Mouse (Mus musculus) gastrocnemius, postnatal 14 days (tissue): ENCODE measurements around the gene Selenoi. TPM values are rescaled to one million over a fixed set of nuclear protein-coding genes. Genes with fewer than 3 reads are reported as not detected.
"Not testable (repeated sequence)": the region's sequence is repeated elsewhere in the genome, so short reads cannot be mapped to it uniquely, and the experiment has no call there.

Experiments
- DNase-seq: peaks from one replicate; pipeline ENCODE4 v3.0.0; 2021; ENCODE audit warnings: mixed read lengths
- intact Hi-C: fragments of 180-260 bp; cut with DNase I; formaldehyde crosslinking; loops from one replicate; pipeline ENCODE4 v1.15.1; 2025; ENCODE audit warnings: low total_unique reads
- long read RNA-seq, 2 experiments: library from polyadenylated mRNA; stranded (forward); transcript quantifications; one replicate each; pipeline ENCODE4 v2.0.0; 2021
- total RNA-seq, 2 experiments: library from RNA; stranded (reverse); gene quantifications; 2 replicates each; pipeline ENCODE4 v1.2.3; 2021

Gene Selenoi
- 10 to 100 TPM in 1 of 2 experiments, 1 to 10 TPM in 1; 9.0 to 11.2 TPM for total RNA-seq
- long read RNA-seq, experiment 1, full-length matches to known transcripts: 4 of 4 reads
- long read RNA-seq, experiment 1, partial matches to known transcripts: 0 of 4 reads
- long read RNA-seq, experiment 1, other reads (novel, unspliced or antisense): 0 of 4 reads
- long read RNA-seq, experiment 2, full-length matches to known transcripts: 6 of 8 reads
- long read RNA-seq, experiment 2, partial matches to known transcripts: 0 of 8 reads
- long read RNA-seq, experiment 2, other reads (novel, unspliced or antisense): 2 of 8 reads

DNA sequence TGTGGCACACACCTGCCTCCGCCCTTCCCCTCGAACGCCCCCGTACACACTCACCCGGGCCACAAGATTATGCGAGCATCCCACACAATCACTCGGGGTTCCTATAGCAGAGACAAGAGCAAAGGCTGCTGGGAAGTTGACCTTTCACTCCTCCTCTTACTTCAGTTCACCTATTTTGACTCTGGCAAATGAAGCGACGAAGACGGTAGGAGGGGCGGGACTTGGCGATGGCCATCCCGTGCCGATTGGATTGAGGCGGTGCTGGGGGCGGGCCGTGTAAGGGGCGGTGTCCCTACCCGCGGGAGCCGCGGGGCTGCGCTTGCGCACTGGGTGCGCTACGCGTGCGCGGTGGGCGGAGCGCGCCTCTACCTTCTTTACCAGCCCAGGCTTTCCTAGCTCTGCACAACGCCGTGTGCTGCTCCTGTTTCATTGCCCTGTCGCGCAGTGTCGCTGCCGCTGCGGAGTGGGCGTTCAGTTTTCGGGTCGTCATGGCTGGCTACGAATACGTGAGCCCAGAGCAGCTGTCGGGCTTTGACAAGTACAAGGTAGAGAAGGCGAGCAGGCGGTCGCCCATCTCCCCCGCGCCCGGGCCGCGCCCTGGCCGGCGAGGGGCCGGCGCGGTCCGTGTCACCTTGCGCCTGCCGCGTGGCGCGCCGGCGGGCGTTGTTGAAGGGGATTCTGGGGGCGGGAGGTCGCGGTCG is at the start of gene Selenoi:
TSS of gene Selenoi (plus strand) at position 311 of the 701 bp plus-strand sequence.
- intact Hi-C loops: no loop called here
- peak; percentile 99 for DNase-seq

DNA sequence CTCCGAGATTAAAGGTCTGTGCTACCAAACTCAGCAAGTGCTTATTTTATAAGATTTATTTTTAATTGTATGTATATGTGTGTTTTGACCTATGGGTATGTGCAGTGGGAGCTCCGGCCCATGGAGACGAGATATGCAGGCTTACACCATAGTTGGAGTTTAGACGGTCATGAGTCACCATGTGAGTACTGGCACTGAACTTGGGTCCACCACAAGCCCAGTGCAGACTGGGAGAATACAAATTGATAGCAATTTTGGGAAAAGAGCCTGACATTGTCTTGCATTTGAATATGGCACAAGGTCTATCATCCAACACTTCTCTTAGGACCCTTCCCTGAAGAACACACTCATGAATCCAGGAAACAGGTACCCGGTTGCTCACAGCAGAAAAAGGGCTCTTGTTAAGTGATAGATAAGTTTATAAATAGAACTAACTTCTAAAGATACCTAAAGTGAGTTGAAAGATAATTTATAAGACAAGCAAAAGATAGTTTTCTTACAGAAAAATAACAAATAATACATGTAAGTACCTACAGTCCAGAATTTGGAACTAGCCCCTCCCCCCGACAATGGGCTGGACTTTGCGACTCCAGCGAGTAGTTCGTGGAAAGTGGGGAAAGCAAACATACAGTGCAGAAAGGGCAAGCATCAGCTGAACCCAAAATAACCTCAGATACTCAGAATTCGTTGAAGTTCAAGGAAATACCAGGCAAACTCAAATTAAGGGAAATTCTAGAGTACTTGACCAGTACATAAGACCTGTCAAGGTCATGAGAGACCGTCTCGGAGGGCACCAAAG is 44.5 kb upstream of the Selenoi start:
- intact Hi-C loops: no loop called here

DNA sequence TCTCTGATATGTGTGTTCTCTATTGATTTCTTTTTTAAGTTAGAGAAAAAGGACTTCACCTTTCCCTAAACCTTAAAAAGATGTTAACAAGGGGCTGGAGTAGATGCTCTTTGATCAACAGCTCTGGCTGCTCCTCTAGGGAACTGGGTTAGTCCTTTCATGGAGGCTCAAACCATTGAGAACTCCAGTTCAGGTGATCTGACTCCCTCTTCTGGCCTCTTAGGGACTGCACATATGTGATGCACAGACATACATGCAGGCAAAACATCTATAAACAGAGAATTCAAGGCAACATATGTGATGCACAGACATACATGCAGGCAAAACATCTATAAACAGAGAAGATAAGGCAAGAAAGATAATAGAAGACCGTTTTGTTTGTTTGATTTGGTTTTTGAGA is 39.9 kb upstream of the Selenoi start:
- DNase-seq: no peak
- intact Hi-C loops: no loop called here

More for the DNA sequence above, 44.5 kb upstream of the Selenoi start:
- DNase-seq: no peak

DNA sequence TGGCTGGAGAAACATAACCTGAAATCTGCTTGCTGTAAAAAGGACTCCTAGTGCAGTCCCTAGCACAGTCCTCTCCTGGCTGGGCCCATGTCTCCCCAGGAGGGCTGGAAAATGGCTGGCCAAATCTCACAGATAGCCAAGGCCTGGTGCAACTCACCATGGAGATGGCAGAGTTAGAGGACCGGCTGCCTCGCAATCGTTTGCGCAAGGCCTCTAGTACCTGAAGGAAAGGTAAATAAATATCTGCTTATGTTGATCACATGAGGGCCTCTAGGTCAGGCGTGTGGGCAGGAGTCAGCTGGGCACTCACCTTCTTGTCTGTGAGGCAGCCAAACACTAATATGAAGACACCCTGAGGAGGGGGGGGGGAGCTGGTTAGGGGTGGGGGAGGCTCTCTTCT is 37.0 kb upstream of the Selenoi start:
- intact Hi-C loops: no loop called here
- no peak for DNase-seq

DNA sequence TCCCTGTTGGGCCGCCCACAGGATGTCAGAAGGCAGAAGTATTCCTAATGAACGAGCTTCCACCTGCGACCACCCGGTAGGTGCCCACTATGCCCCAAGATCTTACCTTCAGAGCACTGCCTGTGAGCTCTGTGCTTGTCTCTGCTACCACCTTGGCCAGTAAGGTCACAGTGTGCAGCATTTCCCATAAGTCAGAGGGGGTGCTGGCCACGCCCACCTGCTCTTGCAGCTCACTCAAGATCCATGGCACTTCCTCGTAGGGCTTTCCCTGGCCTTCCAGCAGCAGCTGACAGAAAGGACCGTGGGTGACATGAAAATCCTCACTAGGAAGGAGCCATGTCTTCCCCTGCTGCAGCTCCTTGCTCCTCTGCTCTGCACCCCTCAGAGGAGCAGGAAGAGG is 34.1 kb upstream of the Selenoi start:
- intact Hi-C loops: no loop called here
- no peak for DNase-seq

DNA sequence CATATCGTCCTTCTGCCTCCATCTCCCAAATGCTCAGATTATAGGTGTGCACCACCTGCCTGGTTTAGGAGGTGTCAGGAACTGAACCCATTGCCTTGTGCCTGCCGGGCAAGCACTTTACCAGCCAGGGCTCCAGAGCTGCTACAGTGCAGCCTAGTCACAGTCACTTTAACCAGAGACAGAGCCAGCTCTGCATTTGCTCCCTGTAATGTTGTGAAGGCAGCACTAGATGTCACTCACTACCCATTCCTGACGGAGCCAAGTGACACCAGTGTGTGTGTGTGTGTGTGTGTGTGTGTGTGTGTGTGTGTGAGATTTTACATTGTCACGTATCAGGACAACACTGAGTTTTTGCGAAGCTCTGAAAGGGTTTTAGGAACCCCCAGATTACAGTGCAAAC is 30.9 kb upstream of the Selenoi start:
- intact Hi-C loops: no loop called here
- peak; percentile 20 for DNase-seq

DNA sequence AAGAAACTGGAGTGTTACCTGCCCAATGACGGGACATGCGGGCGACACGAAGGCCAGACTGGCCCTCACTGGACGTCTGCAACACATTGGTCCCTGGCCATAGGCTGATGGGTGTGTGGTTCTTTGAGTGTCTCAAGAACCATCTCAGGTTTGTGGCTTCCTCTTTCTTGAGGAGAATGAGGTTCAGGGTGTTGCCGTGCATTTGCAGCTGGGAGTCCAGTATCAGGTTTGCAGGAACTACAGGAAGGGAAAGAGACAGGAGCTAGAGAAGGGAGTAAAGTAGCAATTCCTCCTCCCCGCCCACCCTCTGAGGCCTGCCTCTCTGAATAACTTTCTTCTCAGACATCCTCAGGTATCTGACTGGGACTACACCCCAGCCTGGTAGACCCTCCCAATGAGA is 30.2 kb upstream of the Selenoi start:
- intact Hi-C loops: no loop called here
- no peak for DNase-seq

DNA sequence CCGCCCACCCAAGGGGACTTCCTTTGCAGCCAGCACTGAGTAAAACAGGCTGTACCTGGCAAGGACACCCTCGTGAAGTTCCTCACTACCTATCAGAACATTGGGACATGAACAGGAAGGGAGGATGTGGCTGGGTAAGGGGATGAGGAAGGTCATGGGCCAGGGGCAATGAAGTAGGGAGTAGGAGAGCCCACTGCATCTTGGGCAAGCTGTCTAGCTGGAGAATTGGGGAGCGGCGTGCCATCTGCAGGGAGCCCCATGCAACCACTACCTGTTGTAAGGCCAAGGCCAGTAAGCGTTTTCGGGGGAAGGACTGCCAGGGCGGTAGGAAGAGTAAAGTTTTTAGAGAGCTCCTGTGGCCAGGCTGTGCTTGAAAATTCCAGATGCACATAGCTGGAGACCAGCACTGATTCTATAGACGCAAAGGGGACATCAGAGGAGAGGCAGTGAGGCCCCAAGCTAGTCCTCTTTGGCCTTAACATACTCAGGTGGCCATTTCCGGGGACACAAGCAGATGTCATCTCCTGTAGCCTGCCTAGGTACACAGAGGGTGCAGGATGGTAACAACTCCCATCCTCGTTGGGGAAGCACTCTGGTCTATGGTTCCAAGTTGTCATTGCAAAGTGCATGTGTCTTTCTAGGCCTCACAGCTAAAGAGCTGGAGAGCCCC is 29.0 kb upstream of the Selenoi start:
- intact Hi-C loops: no loop called here
- no peak for DNase-seq

DNA sequence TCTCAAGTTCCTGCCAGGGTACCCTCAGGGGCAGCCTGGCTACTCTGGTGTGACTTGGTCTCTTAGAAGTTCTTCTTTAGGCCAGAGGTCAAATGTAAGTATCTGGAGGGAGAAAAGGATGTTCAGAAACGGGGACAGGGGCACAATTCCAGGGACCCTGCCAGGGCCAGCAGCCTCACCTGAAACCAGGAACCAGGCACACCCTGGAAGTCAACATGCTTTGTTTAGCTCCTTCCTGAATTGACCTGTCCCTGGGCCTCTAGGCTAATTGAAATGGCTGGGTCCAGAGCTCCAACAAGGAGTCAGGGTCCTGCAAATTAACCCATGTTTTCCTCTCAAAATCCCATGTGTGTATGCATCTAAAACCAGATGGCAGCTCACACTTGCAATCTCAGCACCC is 27.9 kb upstream of the Selenoi start:
- no peak for DNase-seq
- intact Hi-C loops: no loop called here

DNA sequence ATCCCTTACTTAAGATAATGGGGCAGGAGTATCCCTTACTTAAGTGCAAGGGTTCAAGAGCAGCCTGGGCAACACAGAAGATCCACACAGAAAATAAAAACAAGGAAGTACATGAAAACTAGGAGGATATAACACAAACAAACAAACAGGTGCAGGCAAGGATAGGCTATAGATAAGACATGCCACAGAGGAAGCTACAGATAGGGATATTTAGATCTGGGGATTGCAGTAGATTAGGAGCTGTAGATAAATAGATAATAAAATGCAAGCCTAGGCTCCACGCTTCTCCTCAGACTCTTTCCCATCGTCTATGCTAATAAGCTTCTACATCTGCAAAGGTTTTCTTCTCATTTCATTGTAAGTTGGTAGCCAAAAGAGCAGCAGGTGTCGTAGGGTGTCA is 27.3 kb upstream of the Selenoi start:
- intact Hi-C loops: no loop called here
- no peak for DNase-seq

DNA sequence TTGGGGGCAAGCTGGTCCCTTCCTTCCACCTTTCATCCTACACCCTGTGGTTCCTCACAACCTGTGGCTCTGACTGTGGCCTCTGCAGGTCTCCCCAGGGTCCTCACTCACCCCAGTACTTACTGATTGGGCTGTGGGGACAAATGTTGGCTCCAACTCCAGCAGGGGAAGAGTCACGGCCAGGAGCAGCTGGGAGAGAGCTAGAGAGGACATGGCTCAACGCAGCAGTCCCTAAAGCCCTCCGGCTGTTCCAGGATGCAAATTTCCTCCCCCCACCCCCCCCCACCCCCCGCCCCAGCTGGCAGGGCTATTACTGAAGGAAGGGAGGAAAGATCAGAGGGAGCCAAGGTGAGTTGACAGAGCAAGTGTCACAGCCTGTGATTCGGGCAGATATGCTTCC is 26.9 kb upstream of the Selenoi start, which contains the start of gene Adgrf3:
TSS of gene Adgrf3 (minus strand) at position 230 of the 400 bp plus-strand sequence.
- no peak for DNase-seq
- intact Hi-C loops: no loop called here

DNA sequence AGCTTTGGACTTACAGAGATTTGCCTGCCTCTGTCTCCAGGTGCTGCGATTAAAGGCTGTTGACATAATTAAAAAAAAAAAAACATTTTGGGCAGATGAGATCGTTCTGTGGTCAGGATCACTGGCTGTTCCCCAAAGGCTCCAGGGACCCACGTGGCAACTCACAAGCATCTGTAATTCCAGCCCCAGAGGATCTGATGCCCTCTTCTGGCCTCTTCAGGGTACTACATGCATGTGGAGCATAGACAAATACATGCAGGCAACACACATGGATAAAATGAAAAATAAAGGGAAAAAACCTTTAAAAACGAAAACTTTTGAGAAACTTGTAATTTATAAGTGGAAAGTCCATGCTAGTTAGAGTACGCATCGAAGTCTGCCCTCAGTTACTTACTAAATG is 25.1 kb upstream of the Selenoi start:
- DNase-seq: no peak
- intact Hi-C loops: no loop called here

DNA sequence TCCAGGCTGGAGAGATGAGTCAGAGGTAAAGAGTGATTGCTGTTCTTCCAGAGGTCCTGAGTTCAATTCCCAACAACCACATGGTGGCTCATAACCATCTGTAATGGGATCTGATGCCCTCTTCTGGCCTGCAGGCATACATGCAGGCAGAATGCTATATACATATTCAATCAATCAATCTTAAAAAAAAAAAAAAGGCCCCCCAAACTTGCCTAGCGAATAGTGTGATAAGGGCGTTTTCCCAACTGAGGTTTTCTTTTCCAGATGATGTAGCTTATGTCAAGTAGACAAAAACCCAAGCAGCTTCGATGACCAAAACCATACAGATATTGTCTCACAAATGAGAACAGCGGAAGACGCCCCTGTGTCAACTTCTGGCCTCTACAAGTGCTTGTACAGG is 21.6 kb upstream of the Selenoi start:
- intact Hi-C loops, DNase-seq: not testable (repeated sequence)

DNA sequence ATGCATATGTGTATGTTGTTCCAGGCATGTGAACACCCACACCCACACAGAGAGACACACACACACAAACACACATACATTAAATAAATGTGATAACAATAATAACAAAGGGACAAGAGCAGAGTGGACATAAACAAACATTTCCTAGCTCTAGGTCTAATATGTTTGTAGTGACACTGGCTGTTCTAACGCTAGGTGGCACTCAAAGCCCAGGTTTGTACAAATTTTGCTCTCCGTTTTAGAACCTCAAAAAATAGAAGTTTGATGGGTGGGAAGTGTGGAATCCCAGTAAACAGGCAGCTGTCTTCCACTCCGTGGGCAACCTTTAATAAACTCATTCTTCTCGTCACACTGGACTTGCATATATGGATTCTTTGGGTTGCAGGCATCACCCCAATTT is 17.5 kb upstream of the Selenoi start:
- intact Hi-C loops: no loop called here
- DNase-seq: peak; percentile 32

DNA sequence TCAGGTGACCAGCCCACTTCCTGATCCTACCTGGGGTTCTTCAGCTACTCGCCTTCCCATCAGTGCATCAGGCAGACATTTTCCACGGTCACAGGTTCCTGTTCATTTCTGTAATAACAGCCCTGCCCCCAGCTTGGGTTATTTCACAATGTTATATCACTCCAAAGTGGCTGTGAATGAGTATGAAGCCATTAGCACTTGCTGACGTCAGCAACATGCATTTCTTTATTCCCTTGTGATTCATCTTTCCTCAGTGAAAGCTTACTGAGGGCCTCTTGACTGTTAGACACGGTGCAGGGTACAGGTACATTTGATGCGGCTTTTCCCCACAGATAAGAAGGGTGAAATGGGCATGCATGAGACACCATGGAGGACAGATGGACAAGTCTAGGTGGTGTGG is 16.4 kb upstream of the Selenoi start:
- DNase-seq: no peak
- intact Hi-C loops: no loop called here

DNA sequence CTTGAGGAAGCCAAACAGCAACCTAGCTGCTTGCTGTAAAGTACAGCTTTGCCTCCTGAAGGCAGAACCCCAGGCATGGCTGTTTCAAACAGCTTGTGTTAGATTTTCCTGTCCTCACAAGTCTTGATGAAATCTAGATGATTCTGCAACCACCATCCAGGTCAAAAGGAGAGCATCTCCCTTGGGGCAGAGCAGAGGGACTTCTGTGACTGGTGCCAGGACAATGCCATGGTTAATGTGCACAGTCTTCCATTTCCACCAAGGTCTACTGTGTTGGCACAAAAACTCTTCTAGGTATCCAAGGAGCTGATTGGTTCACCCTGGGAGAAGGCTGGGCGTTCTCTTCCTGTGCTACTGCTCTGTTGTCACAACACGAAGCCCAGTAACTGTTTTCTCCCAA is 12.7 kb upstream of the Selenoi start:
- intact Hi-C loops: no loop called here
- DNase-seq: no peak

DNA sequence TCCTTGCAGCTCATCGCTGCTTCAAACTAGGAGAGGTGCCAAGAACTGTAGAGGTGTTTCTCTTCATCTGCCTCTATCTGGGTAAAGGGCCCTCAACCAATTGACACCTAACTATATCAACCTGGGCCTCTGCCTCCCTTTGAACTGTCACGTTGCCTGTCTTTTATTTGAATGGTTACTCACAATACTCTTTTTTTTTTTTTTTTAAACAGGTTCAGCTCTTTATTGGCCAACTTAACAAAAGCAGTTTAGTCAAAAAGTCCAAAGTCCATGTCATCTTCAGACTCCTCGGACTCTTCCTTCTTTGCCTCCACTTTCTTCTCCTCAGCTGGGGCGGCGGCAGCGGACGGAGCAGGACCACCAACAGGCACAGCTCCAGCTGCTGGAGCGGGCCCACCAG is 11.7 kb upstream of the Selenoi start:
- no peak for DNase-seq
- intact Hi-C loops: no loop called here

DNA sequence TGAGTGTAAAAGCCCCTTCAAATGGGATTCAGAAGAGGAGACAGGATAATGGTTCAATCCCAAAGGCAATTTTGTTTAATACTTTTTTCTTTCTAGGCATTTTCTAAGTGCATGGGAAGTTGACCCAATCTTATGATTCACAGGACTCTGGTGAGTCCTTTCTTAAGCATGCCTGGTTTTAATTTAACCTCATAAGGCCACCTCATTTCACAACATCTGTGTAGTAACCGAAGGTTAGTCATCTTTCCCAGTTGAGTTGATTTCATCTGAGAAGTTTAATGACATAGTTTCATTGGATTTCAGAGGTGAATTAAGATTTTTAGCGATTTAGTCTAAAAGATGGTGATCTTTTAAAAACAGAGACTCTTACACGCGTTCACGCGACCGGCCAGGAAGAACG is 9.7 kb upstream of the Selenoi start:
- no peak for DNase-seq
- intact Hi-C loops: no loop called here

DNA sequence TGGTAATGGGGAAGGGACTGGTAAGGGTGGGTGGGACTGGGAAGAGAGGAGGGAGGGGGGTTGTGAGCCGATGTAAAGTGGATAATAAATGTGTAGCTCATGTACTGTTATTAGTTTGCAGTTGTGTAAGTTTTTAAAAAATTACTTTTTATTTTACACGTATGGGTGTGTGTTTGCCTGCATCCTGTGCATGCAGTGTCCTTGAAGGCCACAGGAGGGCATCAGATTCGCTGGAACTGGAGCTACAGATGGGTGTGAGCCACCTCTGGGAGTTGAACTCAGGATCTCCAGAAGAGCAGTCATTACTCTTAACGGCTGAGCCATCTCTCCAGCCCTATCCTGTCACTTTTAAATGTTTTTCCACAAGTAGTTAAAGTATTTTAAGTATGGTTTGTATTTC is 1.5 kb upstream of the Selenoi start:
- peak; percentile 12 for DNase-seq
- intact Hi-C loops: no loop called here

DNA sequence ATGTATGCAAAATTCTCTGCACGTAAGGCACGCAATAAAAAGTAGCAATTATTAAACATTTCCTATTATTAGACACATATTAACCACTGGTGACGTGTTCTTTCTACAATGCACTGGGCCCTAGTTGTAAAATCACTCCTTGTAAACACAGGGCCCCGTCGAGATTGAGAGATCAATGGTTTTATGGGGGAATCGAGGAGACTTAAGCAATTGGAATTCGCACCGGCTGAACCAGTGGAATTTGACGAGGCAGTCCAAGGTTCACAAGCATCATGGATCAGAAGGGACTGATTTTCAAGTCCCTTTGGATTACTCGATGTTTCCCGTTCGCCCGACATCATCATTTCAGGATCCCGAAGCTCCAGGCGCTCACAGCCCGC is 500 bp upstream of the Selenoi start:
- intact Hi-C loops: no loop called here
- DNase-seq: no peak
